Mouse (Mus musculus) CH12.LX (cell line): ENCODE measurements around the gene Catsper2.

Experiments
- HCFC1 ChIP-seq: IDR thresholded peaks from 2 replicates; pipeline ENCODE4 v1.6.1; 2012; ENCODE audit warnings: low read depth, mild to moderate bottlenecking, inconsistent platforms, low read length, improper control_type of control experiment
- POLR2AphosphoS2 ChIP-seq: IDR thresholded peaks from 2 replicates; pipeline ENCODE4 v1.6.1; 2011; ENCODE audit warnings: low read depth, low read length, improper control_type of control experiment
- TBP ChIP-seq: conservative IDR thresholded peaks from 2 replicates; pipeline ENCODE4 v1.6.1; 2011; ENCODE audit warnings: low read depth, low read length, improper control_type of control experiment
- USF1 ChIP-seq: IDR thresholded peaks from 2 replicates; pipeline ENCODE4 v1.6.1; 2014; ENCODE audit warnings: low read depth, mild to moderate bottlenecking, inconsistent platforms, low read length, improper control_type of control experiment

DNA sequence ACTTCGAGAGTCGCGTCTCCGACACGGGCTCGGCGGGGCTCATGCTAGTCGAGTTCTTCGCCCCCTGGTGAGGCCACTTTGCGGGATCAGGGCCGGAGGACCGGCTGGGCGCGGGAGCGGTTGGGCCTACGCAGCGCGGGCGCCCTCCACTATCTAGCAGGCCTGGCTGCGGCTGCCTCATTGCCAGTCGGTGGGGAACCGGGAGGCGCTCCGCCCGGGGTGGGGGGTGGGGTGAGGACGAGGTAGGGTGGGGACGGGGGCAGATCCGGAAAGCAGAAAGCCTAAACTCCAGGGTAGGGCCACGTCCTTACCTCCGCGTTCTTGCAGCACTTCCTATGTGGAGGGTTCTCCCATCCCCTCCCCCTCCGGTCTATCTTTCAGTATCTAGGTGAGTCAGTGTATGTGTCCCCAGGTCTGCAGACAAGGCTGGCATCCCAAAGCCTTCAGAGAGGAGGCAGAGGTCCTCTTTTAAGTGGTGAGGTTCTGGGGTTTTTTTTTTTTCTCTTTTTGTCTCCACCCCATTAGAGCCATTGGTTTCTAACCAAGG lies 620 bp upstream of the Catsper2 start:
- no peak for TF ChIP-seq TBP
- no peak for TF ChIP-seq USF1
- no peak for TF ChIP-seq POLR2AphosphoS2
- TF ChIP-seq HCFC1: no peak
